Mouse (Mus musculus) forebrain, embryonic 11.5 days (tissue): Measurements from ENCODE around the gene Cel. TPM values are rescaled to one million over a fixed set of nuclear protein-coding genes. Genes with fewer than 3 reads are reported as not detected.

Experiments
- ATAC-seq: fragments of 200-750 bp; cut with Nextera tagmentation; replicated peaks from 2 replicates; pipeline ENCODE4 v1.8.0; 2017; ENCODE audit warnings: moderate TSS enrichment; ENCODE audit not compliant: low FRiP score
- DNase-seq: peaks from one replicate; pipeline ENCODE4 v3.0.0-alpha.2; 2017; ENCODE audit warnings: low spot score
- H3K27ac ChIP-seq: fragments of 300-500 bp; sonication (generic); 2 replicates; pipeline ENCODE4 v1.5.1; 2014; ENCODE audit warnings: low read depth, low read length
- H3K27me3 ChIP-seq: fragments of 300-500 bp; sonication (generic); 2 replicates; pipeline ENCODE4 v1.6.1; 2014; ENCODE audit warnings: mild to moderate bottlenecking, low read length, mixed read lengths; ENCODE audit not compliant: control insufficient read depth, insufficient read depth
- H3K36me3 ChIP-seq: fragments of 300-500 bp; sonication (generic); 2 replicates; pipeline ENCODE4 v1.6.1; 2014; ENCODE audit warnings: mild to moderate bottlenecking, low read length, moderate library complexity, mixed read lengths; ENCODE audit not compliant: control insufficient read depth, insufficient read depth
- H3K4me1 ChIP-seq: fragments of 300-500 bp; sonication (generic); replicated peaks from 2 replicates; pipeline ENCODE4 v1.6.1; 2014; ENCODE audit warnings: low read length, mixed read lengths; ENCODE audit not compliant: control insufficient read depth, insufficient read depth
- H3K4me2 ChIP-seq: fragments of 300-500 bp; sonication (generic); 2 replicates; pipeline ENCODE4 v1.6.1; 2014; ENCODE audit warnings: low read depth, mild to moderate bottlenecking, low read length, moderate library complexity, mixed read lengths; ENCODE audit not compliant: severe bottlenecking
- H3K4me3 ChIP-seq: fragments of 300-500 bp; sonication (generic); 2 replicates; pipeline ENCODE4 v1.5.1; 2014; ENCODE audit warnings: low read depth, low read length
- H3K9ac ChIP-seq: fragments of 300-500 bp; sonication (generic); 2 replicates; pipeline ENCODE4 v1.6.1; 2014; ENCODE audit warnings: low read length
- H3K9me3 ChIP-seq: fragments of 300-500 bp; sonication (generic); 2 replicates; pipeline ENCODE4 v1.6.1; 2016; ENCODE audit warnings: low read length, mixed read lengths; ENCODE audit not compliant: control insufficient read depth
- WGBS: fragments of 180-500 bp; shearing (Covaris S2); extraction: QIAGEN DNeasy Blood & Tissue Kit; methylation state at CpG from one replicate; pipeline ENCODE4 v1.1.7; 2014; 5-methylcytosine and 5-hydroxymethylcytosine counted together
- polyA plus RNA-seq: library from polyadenylated mRNA; unstranded; fragments of >200 nt; fragmentation: Nextera tagmentation; extraction: Ambion mirVana; gene quantifications from 2 replicates; pipeline ENCODE4 v1.2.1, GENCODE M21; 2014

The Cel gene
- polyA plus RNA-seq, 1 experiment from 2014 or later = not detected

DNA sequence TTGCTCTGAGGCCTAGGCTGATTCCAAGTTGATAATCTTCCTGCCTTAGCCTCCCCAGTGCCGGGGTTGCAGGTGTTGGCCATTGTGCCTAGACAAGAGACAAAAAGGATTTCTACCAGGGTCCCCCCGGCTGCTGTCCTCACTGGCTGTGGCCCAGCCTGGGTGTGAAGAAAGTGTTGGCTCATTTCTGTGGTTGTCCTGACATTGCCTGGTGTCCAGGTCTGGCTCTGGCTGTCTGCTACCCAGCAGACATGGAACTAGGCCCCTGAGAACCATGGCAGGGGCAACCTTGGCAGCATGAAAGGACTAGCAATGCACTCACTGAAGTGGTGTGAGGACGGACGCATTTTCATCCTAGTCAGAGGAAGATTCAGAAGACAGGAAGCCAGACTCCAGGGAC lies 33.3 kb downstream of the Cel start:
- no peak overlapping the region for H3K27ac ChIP-seq
- DNase-seq (no peak), ATAC-seq (no peak)
- H3K9me3 ChIP-seq = no peaks in the 10 kb centered on the region
- H3K27me3 ChIP-seq = no peaks in the 10 kb centered on the region
- H3K4me3 ChIP-seq = no peak overlapping the region
- WGBS = 81% methylated on average over 4 of the region's 4 CpGs
- no peak overlapping the region for H3K9ac ChIP-seq
- H3K36me3 ChIP-seq = no peaks in the 10 kb centered on the region
- H3K4me1 ChIP-seq = peaks cover 26% of the 10 kb centered on the region; the same call in 1 of the 2 replicates
- no peak overlapping the region for H3K4me2 ChIP-seq

DNA sequence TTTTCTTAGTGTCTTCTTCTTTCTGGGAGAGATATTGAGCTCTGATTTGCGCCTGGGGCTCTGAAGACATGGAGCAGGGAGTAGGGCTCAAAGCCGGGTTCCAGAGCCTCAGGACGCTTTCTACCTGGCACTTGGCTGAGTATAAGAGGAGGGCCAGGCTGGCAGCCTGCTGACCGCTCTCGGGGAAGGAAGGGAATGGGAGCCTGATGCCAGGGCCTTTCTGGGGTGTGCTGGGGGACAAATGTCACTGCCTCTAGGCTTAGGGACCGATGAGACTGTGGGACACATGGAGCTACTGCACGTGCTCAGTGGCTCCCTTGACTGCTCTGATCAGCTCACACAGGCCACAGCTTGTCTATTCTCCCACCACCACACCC lies 34.9 kb downstream of the Cel start:
- WGBS = 80% methylated on average over 7 of the region's 7 CpGs
- H3K9me3 ChIP-seq = no peaks in the 10 kb centered on the region
- DNase-seq (no peak), ATAC-seq (no peak)
- H3K4me1 ChIP-seq = peaks cover 27% of the 10 kb centered on the region; the same call in 1 of the 2 replicates
- no peak overlapping the region for H3K4me2 ChIP-seq
- no peaks in the 10 kb centered on the region for H3K27me3 ChIP-seq
- H3K9ac ChIP-seq = no peak overlapping the region
- H3K36me3 ChIP-seq = no peaks in the 10 kb centered on the region
- H3K27ac ChIP-seq = no peak overlapping the region
- no peak overlapping the region for H3K4me3 ChIP-seq

DNA sequence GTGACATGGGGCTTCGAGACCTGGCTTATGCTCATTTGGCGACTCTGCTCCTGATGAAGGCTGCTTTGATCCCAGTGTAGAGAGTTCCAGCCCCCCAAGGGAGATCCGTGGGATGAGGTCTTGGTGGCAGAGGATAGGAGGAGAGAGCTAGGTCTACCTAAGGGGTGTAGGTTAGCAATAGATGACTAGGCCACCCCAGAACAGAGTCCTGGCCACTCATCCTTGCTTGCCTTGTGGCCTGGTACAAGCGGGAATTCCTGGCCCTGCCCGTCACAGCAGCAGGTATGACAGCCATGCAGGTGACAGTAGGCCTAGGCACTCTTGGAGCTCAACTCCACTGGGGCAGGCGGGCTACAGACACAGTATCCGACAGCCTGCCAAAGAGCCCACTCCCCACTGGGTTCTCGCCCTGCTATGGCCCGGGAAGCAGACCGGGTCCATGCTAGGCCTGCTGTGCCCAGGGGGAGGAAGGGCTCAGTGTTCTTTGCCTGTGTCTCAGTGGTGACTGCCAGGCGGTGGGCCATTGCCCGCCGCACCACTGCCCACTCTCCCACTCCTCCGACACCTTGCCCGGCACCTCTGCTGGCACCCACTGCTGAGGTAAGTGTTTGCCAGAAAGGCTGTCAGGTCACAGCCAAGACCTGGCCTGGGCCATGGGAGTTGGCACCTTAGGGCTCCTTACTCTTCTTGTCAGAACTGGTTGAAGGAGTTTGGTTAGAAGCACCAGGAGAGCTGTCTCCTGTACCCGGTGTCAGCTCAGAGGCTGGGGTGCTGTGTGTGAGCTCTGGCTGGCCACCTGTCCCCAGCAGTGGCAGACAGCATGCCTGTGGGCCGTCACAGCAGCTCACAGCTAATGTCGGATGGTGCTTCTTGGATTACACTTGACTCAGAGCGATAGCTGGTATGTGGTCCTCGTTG lies 35.5 kb downstream of the Cel start:
- no peaks in the 10 kb centered on the region for H3K36me3 ChIP-seq

DNA sequence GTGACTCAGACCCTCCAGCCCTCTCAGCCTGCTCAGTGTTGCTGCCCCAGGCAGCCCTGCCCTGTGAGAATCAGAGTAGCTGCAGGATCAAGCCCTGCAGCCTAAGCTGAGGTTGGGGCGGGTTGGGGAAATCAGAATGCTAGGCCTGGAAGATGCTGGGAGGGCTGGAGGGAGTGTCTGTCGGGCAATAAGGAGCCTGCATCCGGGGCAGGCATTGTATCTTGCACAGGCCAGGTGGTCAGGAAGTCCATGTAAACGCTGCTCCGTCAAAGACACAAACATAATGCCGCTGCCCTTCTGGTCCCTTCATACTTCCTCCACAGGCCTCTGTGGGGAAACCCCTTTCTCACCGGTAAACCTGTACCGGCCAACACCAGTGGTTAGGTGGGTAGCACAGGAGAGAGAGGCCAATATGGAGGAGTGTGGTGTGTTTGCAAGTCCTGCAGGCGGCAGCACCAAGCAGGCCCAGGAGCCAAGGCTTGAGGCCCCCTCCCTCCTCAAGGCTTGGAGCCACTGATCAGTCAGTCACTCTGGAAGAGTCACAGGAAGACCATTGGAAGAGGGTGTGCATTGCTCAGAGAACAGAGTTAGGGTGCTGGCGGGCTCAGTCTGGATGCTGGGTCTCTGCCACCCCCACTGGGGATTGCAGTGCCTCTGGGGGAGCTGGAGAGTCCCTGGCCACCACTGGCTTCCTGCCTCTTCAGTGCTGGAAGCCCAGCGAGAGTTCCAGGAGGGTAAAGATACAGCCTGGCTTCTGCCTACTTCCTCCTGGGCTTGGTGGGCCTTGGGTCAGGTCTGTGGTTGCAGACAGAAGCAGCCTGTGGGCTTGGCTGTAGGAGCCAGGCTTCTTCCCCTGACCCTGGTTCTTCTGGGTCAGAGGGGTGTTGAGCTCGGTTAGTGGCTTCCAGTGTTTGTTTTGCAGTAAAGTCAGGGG lies 37.0 kb downstream of the Cel start:
- no peaks in the 10 kb centered on the region for H3K36me3 ChIP-seq
- no peak overlapping the region for H3K4me2 ChIP-seq
- H3K27me3 ChIP-seq = no peaks in the 10 kb centered on the region
- DNase-seq (no peak), ATAC-seq (no peak)
- H3K27ac ChIP-seq = peak overlapping the region; percentile 77
- H3K9me3 ChIP-seq = no peaks in the 10 kb centered on the region
- H3K4me3 ChIP-seq = no peak overlapping the region
- H3K4me1 ChIP-seq = peaks cover 23% of the 10 kb centered on the region; the same call in 1 of the 2 replicates
- WGBS = 48% methylated on average over 12 of the region's 12 CpGs
- H3K9ac ChIP-seq = peak overlapping the region; percentile 43; the same call in 1 of the 2 replicates

More for the DNA sequence above, 35.5 kb downstream of the Cel start:
- Histone ChIP-seq H3K9ac (no peak overlapping the region), H3K4me2 (no peak overlapping the region), H3K4me3 (no peak overlapping the region), H3K27me3 (no peaks in the 10 kb centered on the region), H3K9me3 (no peaks in the 10 kb centered on the region), H3K4me1 (peaks cover 24% of the 10 kb centered on the region; the same call in 1 of the 2 replicates), H3K27ac (no peak overlapping the region)
- ATAC-seq (no peak), DNase-seq (no peak)
- WGBS = 90% methylated on average over 20 of the region's 20 CpGs

DNA sequence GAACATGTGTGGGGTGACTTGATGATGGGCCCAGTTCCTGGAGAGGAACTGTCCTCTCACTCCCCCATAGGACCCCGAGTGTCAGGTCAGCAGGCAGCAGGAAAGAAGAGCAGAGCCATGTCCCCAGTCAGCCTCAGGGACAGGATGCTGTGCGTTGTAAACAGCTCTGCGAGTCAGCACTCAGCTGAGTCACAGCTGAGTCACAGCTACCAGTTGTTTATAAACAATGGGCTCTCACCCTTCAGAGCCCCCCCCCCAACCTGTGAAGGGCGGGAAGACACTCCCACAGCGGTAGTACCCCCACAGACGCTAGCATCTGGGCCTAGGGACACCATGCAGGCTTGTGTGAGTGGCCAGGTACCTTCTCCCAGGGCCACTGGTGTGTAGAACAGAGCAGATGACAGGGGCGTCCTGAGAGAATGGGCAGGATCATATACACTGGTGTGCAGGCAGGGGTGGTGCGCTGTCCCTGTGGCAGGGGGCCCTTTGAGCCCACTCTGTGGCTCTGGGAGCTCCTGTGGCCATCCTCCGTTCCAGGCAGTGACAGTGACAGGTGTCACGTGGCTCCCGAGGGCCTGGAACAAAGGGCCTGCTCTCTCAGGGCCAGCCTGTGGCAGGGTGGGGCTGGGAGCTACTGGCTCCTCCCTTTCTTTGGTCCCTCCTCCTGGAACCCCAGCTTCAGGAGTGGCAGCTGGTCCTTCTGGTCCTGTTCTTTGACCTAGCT lies 37.8 kb downstream of the Cel start:
- Histone ChIP-seq H3K4me1 (peaks cover 22% of the 10 kb centered on the region; the same call in 1 of the 2 replicates), H3K36me3 (no peaks in the 10 kb centered on the region), H3K9ac (peak overlapping the region; percentile 43; the same call in 1 of the 2 replicates), H3K27ac (peak overlapping the region; percentile 77), H3K9me3 (no peaks in the 10 kb centered on the region), H3K27me3 (no peaks in the 10 kb centered on the region), H3K4me3 (no peak overlapping the region), H3K4me2 (no peak overlapping the region)
- DNase-seq (peak; percentile 74), ATAC-seq (peak; percentile 82)
- 14% methylated on average over 11 of the region's 11 CpGs for WGBS

DNA sequence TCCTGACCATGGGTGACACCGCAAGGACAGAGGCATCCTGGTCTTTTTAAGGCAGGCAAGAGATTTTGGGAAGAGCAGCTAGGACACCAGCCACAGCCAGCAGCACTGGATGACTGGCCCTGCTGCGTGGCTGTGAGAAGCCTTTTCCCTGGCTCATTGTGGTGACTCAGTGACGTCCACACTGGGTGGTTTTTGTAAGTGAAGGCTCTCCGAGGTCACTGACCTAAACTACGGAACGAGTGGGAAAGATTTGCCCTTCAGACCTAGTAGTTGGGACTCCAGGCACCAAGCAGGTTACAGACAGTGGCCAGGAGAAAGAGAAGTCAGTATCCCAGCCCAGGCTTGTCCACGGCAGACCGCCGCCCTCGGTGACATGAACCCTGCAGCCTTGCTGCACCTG lies 38.8 kb downstream of the Cel start:
- H3K4me3 ChIP-seq = no peak overlapping the region
- no peak for ATAC-seq
- no peak overlapping the region for H3K27ac ChIP-seq
- no peaks in the 10 kb centered on the region for H3K27me3 ChIP-seq
- no peak for DNase-seq
- H3K4me1 ChIP-seq = peaks cover 20% of the 10 kb centered on the region; the same call in 1 of the 2 replicates
- H3K4me2 ChIP-seq = no peak overlapping the region
- no peaks in the 10 kb centered on the region for H3K9me3 ChIP-seq
- no peaks in the 10 kb centered on the region for H3K36me3 ChIP-seq
- H3K9ac ChIP-seq = no peak overlapping the region
- WGBS = 79% methylated on average over 10 of the region's 10 CpGs

DNA sequence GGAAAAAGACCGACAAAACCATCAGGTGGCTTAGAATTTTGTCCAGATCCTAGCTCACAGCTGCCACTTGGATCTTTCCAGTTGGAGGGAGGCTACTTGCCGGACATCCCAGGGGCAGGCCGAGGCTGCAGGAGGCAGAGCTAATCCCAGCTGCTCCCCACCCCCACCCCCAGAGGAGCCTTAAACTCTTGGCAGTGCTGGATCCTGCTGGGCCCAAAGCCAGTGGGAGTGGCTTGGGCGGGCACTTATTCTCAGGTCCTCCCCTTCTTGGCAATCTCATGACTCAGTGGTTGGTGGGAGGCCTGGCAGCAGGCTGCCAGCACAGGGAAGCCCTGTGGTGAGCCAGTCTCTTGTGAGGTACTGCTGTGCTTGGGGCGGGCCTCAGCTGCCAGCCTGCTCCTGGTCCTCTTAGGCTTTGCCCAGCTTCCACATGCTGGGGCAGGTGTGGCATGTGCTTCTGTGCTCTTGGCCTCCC lies 39.5 kb downstream of the Cel start:
- H3K4me2 ChIP-seq = no peak overlapping the region
- ATAC-seq = peak; percentile 57
- no peaks in the 10 kb centered on the region for H3K36me3 ChIP-seq
- peak; percentile 70 for DNase-seq
- peak overlapping the region; percentile 51; the same call in 1 of the 2 replicates for H3K27ac ChIP-seq
- no peaks in the 10 kb centered on the region for H3K27me3 ChIP-seq
- WGBS = 5% methylated on average over 5 of the region's 5 CpGs
- H3K9me3 ChIP-seq = no peaks in the 10 kb centered on the region
- H3K9ac ChIP-seq = no peak overlapping the region
- no peak overlapping the region for H3K4me3 ChIP-seq
- H3K4me1 ChIP-seq = peaks cover 20% of the 10 kb centered on the region; the same call in 1 of the 2 replicates

DNA sequence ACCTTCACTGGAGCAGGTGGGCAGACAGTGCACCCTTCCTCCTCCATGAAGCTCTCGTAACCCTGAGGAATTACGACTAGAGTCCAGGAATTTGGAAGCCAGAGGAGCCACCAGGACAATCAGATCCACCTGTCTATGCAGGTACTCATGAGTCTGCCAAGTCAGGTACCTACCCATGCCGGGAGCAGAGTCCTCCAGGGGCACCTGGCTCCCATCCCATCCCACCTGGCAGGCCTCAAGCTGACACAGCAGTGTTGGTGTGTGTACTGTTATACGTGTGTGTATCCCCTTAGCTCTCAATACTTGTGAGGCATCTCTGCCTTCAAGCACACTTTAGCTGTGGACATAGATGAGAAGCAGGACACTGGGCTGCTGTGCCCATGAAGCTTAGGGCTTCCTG lies 41.0 kb downstream of the Cel start:
- Histone ChIP-seq H3K27ac (no peak overlapping the region), H3K9me3 (no peaks in the 10 kb centered on the region), H3K4me1 (peaks cover 22% of the 10 kb centered on the region; the same call in 1 of the 2 replicates), H3K36me3 (no peaks in the 10 kb centered on the region), H3K4me2 (no peak overlapping the region), H3K27me3 (no peaks in the 10 kb centered on the region), H3K4me3 (no peak overlapping the region), H3K9ac (no peak overlapping the region)
- DNase-seq (no peak), ATAC-seq (no peak)
- 86% methylated on average over 4 of the region's 4 CpGs for WGBS
